Mouse (Mus musculus) heart, embryonic 14.5 days (tissue): ENCODE measurements around the gene Tmem223. TPM values are rescaled to one million over a fixed set of nuclear protein-coding genes. Genes with fewer than 3 reads are reported as not detected.
A peak's percentile ranks its signal among the peaks of the same experiment; 100 is the strongest.

Experiments
- ATAC-seq: fragments of 200-750 bp; cut with Nextera tagmentation; 2 replicates; pipeline ENCODE4 v1.8.0; 2017; ENCODE audit warnings: low read depth, moderate TSS enrichment; ENCODE audit not compliant: insufficient number of reproducible peaks, insufficient read depth, low FRiP score
- H3K27ac ChIP-seq, 2 experiments: fragments of 200-500 bp in 1 of 2; fragments of 300-500 bp in 1 of 2; sonication (generic) in 1 of 2; replicated peaks in 1 of 2; 2 replicates each; pipeline ENCODE4 v1.5.1; 2012 to 2014; ENCODE audit warnings: low read depth in 2 of 2, low read length in 2 of 2, control low read depth in 1 of 2, mild to moderate bottlenecking in 1 of 2, mixed read lengths in 1 of 2; ENCODE audit not compliant: control insufficient read depth in 1 of 2, insufficient read depth in 1 of 2
- H3K27me3 ChIP-seq: fragments of 300-500 bp; sonication (generic); 2 replicates; pipeline ENCODE4 v1.6.1; 2014; ENCODE audit warnings: mild to moderate bottlenecking, low read length, control low read depth; ENCODE audit not compliant: control insufficient read depth, insufficient read depth
- H3K36me3 ChIP-seq: fragments of 300-500 bp; sonication (generic); 2 replicates; pipeline ENCODE4 v1.6.1; 2014; ENCODE audit warnings: mild to moderate bottlenecking, control low read depth, low read length, mixed read lengths; ENCODE audit not compliant: control insufficient read depth, insufficient read depth
- H3K4me1 ChIP-seq, 2 experiments: fragments of 200-500 bp in 1 of 2; fragments of 300-500 bp in 1 of 2; sonication (generic) in 1 of 2; 2 replicates each; pipeline ENCODE4 v1.6.1; 2012 to 2014; ENCODE audit warnings: low read length in 2 of 2, control low read depth in 1 of 2, mixed read lengths in 1 of 2; ENCODE audit not compliant: control insufficient read depth in 2 of 2, insufficient read depth in 2 of 2
- H3K4me2 ChIP-seq: fragments of 300-500 bp; sonication (generic); 2 replicates; pipeline ENCODE4 v1.6.1; 2014; ENCODE audit warnings: mild to moderate bottlenecking, low read length
- H3K4me3 ChIP-seq, 2 experiments: fragments of 200-500 bp in 1 of 2; fragments of 300-500 bp in 1 of 2; sonication (generic) in 1 of 2; 2 replicates each; pipeline ENCODE4 v1.5.1; 2012 to 2014; ENCODE audit warnings: low read length in 2 of 2, mild to moderate bottlenecking in 2 of 2, control low read depth in 1 of 2, low read depth in 1 of 2, moderate library complexity in 1 of 2; ENCODE audit not compliant: control insufficient read depth in 1 of 2, insufficient read depth in 1 of 2
- H3K9ac ChIP-seq: fragments of 300-500 bp; sonication (generic); 2 replicates; pipeline ENCODE4 v1.6.1; 2014; ENCODE audit warnings: mild to moderate bottlenecking, low read length
- H3K9me3 ChIP-seq: fragments of 300-500 bp; sonication (generic); 2 replicates; pipeline ENCODE4 v1.6.1; 2016; ENCODE audit warnings: low read length, control low read depth; ENCODE audit not compliant: control insufficient read depth
- WGBS: fragments of 180-500 bp; shearing (Covaris S2); extraction: QIAGEN DNeasy Blood & Tissue Kit; methylation state at CpG from one replicate; pipeline ENCODE4 v1.1.7; 2014; 5-methylcytosine and 5-hydroxymethylcytosine counted together
- polyA plus RNA-seq: library from polyadenylated mRNA; unstranded; fragments of >200 nt; fragmentation: Nextera tagmentation; extraction: Ambion mirVana; gene quantifications from 2 replicates; pipeline ENCODE4 v1.2.1, GENCODE M21; 2014

Tmem223 gene
- polyA plus RNA-seq, 1 experiment from 2014 or later: 167 TPM

GRCm38 (mm10) chr19:8736160-8736467, 34.7 kb upstream of the Tmem223 start:
- H3K9me3 ChIP-seq: no peaks in the 10 kb centered on the region
- 3% methylated on average over 11 of the region's 11 CpGs for WGBS
- no peaks in the 10 kb centered on the region for H3K27me3 ChIP-seq
- ATAC-seq: 0 out of 2 replicates have a peak, but pooled peaks have one; percentile 1
- peaks cover 34% of the 10 kb centered on the region for H3K36me3 ChIP-seq
- peak overlapping the region in 1 of 2 experiments; percentile 76; a peak in 3 of 4 replicates for H3K27ac ChIP-seq
- peak overlapping the region; percentile 95 for H3K4me2 ChIP-seq
- H3K4me1 ChIP-seq: peaks cover 5 to 15% of the 10 kb centered on the region in 2 experiments; a peak in 3 of 4 replicates
- peak overlapping the region; percentile 87 for H3K9ac ChIP-seq
- H3K4me3 ChIP-seq: peak overlapping the region; percentile 65 to 93

- H3K27me3 ChIP-seq: no peaks in the 10 kb centered on the region
- no peak for ATAC-seq
- no peaks in the 10 kb centered on the region for H3K9me3 ChIP-seq
- no peak overlapping the region for H3K9ac ChIP-seq
- WGBS: 84% methylated on average over 7 of the region's 7 CpGs
- peaks cover 46% of the 10 kb centered on the region for H3K36me3 ChIP-seq
- no peak overlapping the region for H3K4me3 ChIP-seq
- peaks cover 8 to 26% of the 10 kb centered on the region in 2 experiments for H3K4me1 ChIP-seq
- no peak overlapping the region for H3K4me2 ChIP-seq
- no peak overlapping the region for H3K27ac ChIP-seq
Measured at GRCm38 (mm10) chr19:8738911-8739310, 31.9 kb upstream of the Tmem223 start.

GRCm38 (mm10) chr19:8739646-8740045, 31.1 kb upstream of the Tmem223 start:
- no peak overlapping the region for H3K9ac ChIP-seq

GRCm38 (mm10) chr19:8740603-8741002, 30.2 kb upstream of the Tmem223 start, which contains the start of gene 1700092M07Rik:
TSS of gene 1700092M07Rik (plus strand) at chr19:8740718.
- 70% methylated on average over 14 of the region's 14 CpGs for WGBS
- Histone ChIP-seq H3K9ac (peak within 1 kb of the TSS; percentile 84), H3K27me3 (no peaks in the 10 kb centered on the region), H3K4me3 (peak within 1 kb of the TSS; percentile 66 to 79), H3K36me3 (peaks cover 63% of the 10 kb centered on the region), H3K9me3 (no peaks in the 10 kb centered on the region), H3K27ac (peak within 1 kb of the TSS; percentile 96 to 99), H3K4me2 (peak within 1 kb of the TSS; percentile 55), H3K4me1 (peaks cover 8 to 21% of the 10 kb centered on the region in 2 experiments)
- no peak for ATAC-seq

More at GRCm38 (mm10) chr19:8739646-8740045, 31.1 kb upstream of the Tmem223 start:
- ATAC-seq: no peak
- H3K4me2 ChIP-seq: no peak overlapping the region
- no peaks in the 10 kb centered on the region for H3K27me3 ChIP-seq
- H3K27ac ChIP-seq: no peak overlapping the region
- H3K4me3 ChIP-seq: no peak overlapping the region
- H3K9me3 ChIP-seq: no peaks in the 10 kb centered on the region
- peaks cover 8 to 26% of the 10 kb centered on the region in 2 experiments for H3K4me1 ChIP-seq
- 89% methylated on average over 6 of the region's 6 CpGs for WGBS
- H3K36me3 ChIP-seq: peaks cover 53% of the 10 kb centered on the region

- H3K36me3 ChIP-seq: peaks cover 70% of the 10 kb centered on the region
- peaks cover 8 to 18% of the 10 kb centered on the region in 2 experiments for H3K4me1 ChIP-seq
- peak; percentile 94 for ATAC-seq
- H3K4me3 ChIP-seq: peak within 1 kb of the TSS; percentile 66 to 79
- H3K4me2 ChIP-seq: peak within 1 kb of the TSS; percentile 90
- H3K27me3 ChIP-seq: no peaks in the 10 kb centered on the region
- H3K9ac ChIP-seq: peak within 1 kb of the TSS; percentile 84
- H3K9me3 ChIP-seq: no peaks in the 10 kb centered on the region
- peak within 1 kb of the TSS; percentile 96 to 99 for H3K27ac ChIP-seq
- under 1% methylated on average over 36 of the region's 36 CpGs for WGBS
Measured at GRCm38 (mm10) chr19:8741243-8741869, 29.4 kb upstream of the Tmem223 start, which contains the start of gene Stx5a. TSS of gene Stx5a (plus strand) at chr19:8741413.

GRCm38 (mm10) chr19:8742176-8742575, 28.6 kb upstream of the Tmem223 start:
- H3K9me3 ChIP-seq: no peaks in the 10 kb centered on the region
- peak overlapping the region; percentile 90 for H3K4me2 ChIP-seq
- no peak for ATAC-seq
- H3K4me3 ChIP-seq: peak overlapping the region; percentile 66 to 79
- peak overlapping the region; percentile 61 to 96 for H3K27ac ChIP-seq
- H3K27me3 ChIP-seq: no peaks in the 10 kb centered on the region
- H3K9ac ChIP-seq: peak overlapping the region; percentile 84
- peaks cover 78% of the 10 kb centered on the region for H3K36me3 ChIP-seq
- WGBS: 11% methylated on average over 14 of the region's 14 CpGs
- peaks cover 8 to 18% of the 10 kb centered on the region in 2 experiments for H3K4me1 ChIP-seq

- no peak overlapping the region for H3K9ac ChIP-seq
- H3K4me3 ChIP-seq: no peak overlapping the region
- peaks cover 8 to 17% of the 10 kb centered on the region in 2 experiments for H3K4me1 ChIP-seq
- H3K27me3 ChIP-seq: no peaks in the 10 kb centered on the region
- no peaks in the 10 kb centered on the region for H3K9me3 ChIP-seq
- H3K36me3 ChIP-seq: peaks cover 80% of the 10 kb centered on the region
- WGBS: 95% methylated on average over 1 of the region's 1 CpGs
- ATAC-seq: no peak
- H3K4me2 ChIP-seq: no peak overlapping the region
- H3K27ac ChIP-seq: no peak overlapping the region
Measured at GRCm38 (mm10) chr19:8745382-8745781, 25.4 kb upstream of the Tmem223 start.
